Mouse (Mus musculus) neural tube, embryonic 14.5 days (tissue): Measurements from ENCODE around the gene Rab11a. TPM values are rescaled to one million over a fixed set of nuclear protein-coding genes. Genes with fewer than 3 reads are reported as not detected.
A peak's percentile ranks its signal among the peaks of the same experiment; 100 is the strongest.

Source experiments
- ATAC-seq: fragments of 200-750 bp; cut with Nextera tagmentation; 2 replicates; pipeline ENCODE4 v1.8.0; 2017; ENCODE audit warnings: low read depth, mild to moderate bottlenecking, moderate TSS enrichment, moderate library complexity
- H3K27ac ChIP-seq: fragments of 300-500 bp; sonication (generic); 2 replicates; pipeline ENCODE4 v1.5.1; 2014; ENCODE audit warnings: low read depth, mild to moderate bottlenecking, control low read depth, low read length, moderate library complexity, mixed read lengths
- H3K27me3 ChIP-seq: fragments of 300-500 bp; sonication (generic); 2 replicates; pipeline ENCODE4 v1.6.1; 2014; ENCODE audit warnings: low read length; ENCODE audit not compliant: control insufficient read depth, insufficient read depth
- H3K36me3 ChIP-seq: fragments of 300-500 bp; sonication (generic); 2 replicates; pipeline ENCODE4 v1.6.1; 2014; ENCODE audit warnings: low read length, mixed read lengths; ENCODE audit not compliant: control insufficient read depth, insufficient read depth
- H3K4me1 ChIP-seq: fragments of 300-500 bp; sonication (generic); 2 replicates; pipeline ENCODE4 v1.6.1; 2014; ENCODE audit warnings: low read length; ENCODE audit not compliant: control insufficient read depth, insufficient read depth
- H3K4me2 ChIP-seq: fragments of 300-500 bp; sonication (generic); 2 replicates; pipeline ENCODE4 v1.6.1; 2014; ENCODE audit warnings: mild to moderate bottlenecking, low read depth, low read length, control low read depth
- H3K4me3 ChIP-seq: fragments of 300-500 bp; sonication (generic); 2 replicates; pipeline ENCODE4 v1.5.1; 2014; ENCODE audit warnings: low read depth, low read length, control low read depth, mixed read lengths
- H3K9ac ChIP-seq: fragments of 300-500 bp; sonication (generic); replicated peaks from 2 replicates; pipeline ENCODE4 v1.6.1; 2014; ENCODE audit warnings: low read depth, mild to moderate bottlenecking, control low read depth, low read length, mixed read lengths
- H3K9me3 ChIP-seq: fragments of 300-500 bp; sonication (generic); 2 replicates; pipeline ENCODE4 v1.6.1; 2016; ENCODE audit warnings: low read length; ENCODE audit not compliant: control insufficient read depth
- WGBS: fragments of 180-500 bp; shearing (Covaris S2); extraction: QIAGEN DNeasy Blood & Tissue Kit; methylation state at CpG from one replicate; pipeline ENCODE4 v1.1.7; 2014; 5-methylcytosine and 5-hydroxymethylcytosine counted together
- polyA plus RNA-seq: library from polyadenylated mRNA; unstranded; fragments of >200 nt; fragmentation: Nextera tagmentation; extraction: Ambion mirVana; gene quantifications from 2 replicates; pipeline ENCODE4 v1.2.1, GENCODE M21; 2014

Gene Rab11a
- 441 and 457 TPM in 2 replicates for polyA plus RNA-seq

DNA sequence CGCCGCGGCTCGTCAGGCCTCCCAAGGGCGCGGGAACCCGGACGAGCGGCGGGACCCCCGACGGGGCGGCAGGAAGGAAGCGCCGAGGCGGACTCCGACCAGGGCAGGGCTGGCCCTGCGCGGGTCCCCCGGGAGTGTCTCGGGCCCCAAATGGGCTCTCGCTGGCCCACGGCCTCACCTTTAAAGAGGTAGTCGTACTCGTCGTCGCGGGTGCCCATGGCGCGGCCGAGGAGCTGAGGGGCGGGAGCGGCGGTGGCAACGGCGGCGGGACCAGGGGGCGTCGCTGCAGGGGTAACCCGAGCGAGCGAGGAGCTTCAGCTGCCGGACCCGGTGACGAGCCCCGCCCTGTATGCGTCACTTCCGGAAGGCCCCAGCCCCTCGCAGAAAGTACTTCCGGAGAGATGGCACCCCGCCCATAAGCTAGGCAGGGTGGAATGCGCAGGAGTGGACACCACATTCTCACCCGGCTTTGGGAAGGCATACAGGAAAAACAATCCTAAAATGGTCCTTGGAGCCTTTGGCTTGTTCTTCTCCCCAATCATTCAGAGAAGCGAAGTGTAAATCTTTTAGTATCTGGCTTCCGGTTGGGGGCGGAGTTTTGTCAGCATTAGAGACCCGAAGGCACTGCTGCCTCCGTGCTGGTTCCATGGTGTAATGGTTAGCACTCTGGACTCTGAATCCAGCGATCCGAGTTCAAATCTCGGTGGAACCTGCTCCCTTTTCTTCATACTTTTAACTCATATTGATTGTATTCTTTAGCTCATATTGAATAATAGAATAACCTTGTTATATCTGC is at the start of gene Rab11a:
Gene Rab11a, minus strand, starts transcription at position 353 of the 796 bp plus-strand sequence.
- Histone ChIP-seq H3K4me3 (peak within 1 kb of the TSS; percentile 96), H3K36me3 (no peaks in the 10 kb centered on the region), H3K9ac (peak within 1 kb of the TSS; percentile 95), H3K27me3 (peaks cover 2% of the 10 kb centered on the region; the same call in 1 of the 2 replicates), H3K9me3 (no peaks in the 10 kb centered on the region), H3K27ac (peak within 1 kb of the TSS; percentile 93), H3K4me1 (peaks cover 6% of the 10 kb centered on the region), H3K4me2 (peak within 1 kb of the TSS; percentile 78)
- WGBS = under 1% methylated on average over 59 of the region's 61 CpGs
- peak; percentile 96 for ATAC-seq

DNA sequence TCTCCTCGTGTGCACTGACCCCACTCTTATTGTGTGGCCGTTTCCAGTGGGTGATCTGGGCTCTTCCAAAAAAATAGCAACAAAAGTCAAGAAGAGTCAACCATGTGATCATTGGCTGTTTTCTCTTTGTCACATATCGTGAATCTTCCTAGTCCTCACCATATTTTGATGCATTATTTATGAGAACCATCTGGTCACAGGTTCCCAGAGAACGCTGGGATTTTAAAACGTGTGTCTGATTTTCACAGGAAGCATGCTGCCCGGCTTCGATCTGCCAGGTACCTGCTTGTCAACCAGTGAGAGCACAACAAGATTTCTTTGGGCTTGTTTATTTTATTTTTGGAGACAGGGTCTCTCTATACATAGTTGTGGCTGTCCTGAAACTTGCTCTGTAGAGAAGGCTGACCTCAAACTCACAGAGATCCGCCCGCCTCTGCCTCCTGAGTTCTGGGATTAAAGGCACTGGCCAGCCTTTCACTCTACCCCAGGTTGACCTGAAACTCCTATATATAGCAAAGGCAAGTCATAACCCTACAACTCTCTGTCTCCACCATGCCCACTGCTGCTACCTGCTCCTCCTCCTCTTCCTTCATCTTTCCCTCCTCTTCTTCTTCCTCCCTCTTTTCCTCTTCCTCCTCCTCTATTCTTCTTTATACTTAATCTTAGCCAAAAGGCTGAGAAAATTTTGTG is 48.8 kb upstream of the Rab11a start:
- H3K27ac ChIP-seq = no peak overlapping the region
- H3K36me3 ChIP-seq = no peaks in the 10 kb centered on the region
- H3K4me2 ChIP-seq = no peak overlapping the region
- no peaks in the 10 kb centered on the region for H3K4me1 ChIP-seq
- H3K9ac ChIP-seq = no peak overlapping the region
- 65% methylated on average over 9 of the region's 9 CpGs for WGBS
- H3K27me3 ChIP-seq = no peaks in the 10 kb centered on the region
- no peaks in the 10 kb centered on the region for H3K9me3 ChIP-seq
- no peak for ATAC-seq
- no peak overlapping the region for H3K4me3 ChIP-seq

DNA sequence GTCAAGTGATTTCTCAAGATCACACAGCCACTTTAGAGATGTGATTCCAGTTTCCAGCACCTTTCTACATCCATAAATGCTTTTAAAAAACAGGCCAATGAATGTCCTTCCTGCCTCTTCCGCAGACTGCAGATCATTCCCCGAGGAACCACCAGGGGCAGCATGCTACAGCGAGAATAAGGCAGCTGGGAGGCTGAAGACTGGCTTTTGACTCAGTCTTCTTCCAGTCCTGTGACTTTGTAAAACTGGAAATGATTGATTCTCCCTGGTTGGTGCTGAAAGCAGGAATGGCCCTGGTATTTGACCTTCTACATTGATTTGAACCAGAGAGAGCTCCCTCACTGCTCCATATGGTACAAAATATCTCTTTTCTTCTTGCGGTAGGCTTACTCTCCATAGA is 47.3 kb upstream of the Rab11a start:
- Histone ChIP-seq H3K4me2 (no peak overlapping the region), H3K9ac (no peak overlapping the region), H3K27ac (no peak overlapping the region), H3K4me1 (no peaks in the 10 kb centered on the region), H3K4me3 (no peak overlapping the region), H3K9me3 (no peaks in the 10 kb centered on the region), H3K36me3 (no peaks in the 10 kb centered on the region), H3K27me3 (no peaks in the 10 kb centered on the region)
- ATAC-seq = no peak
- WGBS = 38% methylated on average over 4 of the region's 4 CpGs

DNA sequence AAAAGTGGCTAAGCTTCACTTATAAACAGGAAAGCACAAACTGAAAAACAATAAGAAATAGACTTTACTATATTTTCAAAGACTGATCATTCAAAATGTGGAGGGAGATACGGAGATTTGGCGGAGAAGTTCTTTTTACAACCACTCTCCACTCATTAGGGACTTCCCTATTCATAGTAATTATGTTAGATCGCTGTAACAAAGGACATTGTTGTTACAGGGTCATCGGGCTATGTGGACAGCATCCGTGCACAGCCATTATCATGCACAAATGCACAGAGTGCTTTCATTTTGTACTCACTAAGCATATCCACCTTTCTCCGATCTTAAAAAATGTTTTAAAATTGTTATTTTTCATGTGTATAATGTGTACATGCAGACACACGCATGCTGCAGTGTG is 46.0 kb upstream of the Rab11a start:
- Histone ChIP-seq H3K36me3 (no peaks in the 10 kb centered on the region), H3K27me3 (no peaks in the 10 kb centered on the region), H3K9me3 (no peaks in the 10 kb centered on the region), H3K9ac (no peak overlapping the region), H3K27ac (no peak overlapping the region), H3K4me1 (no peaks in the 10 kb centered on the region), H3K4me3 (no peak overlapping the region), H3K4me2 (no peak overlapping the region)
- WGBS = 66% methylated on average over 7 of the region's 7 CpGs
- ATAC-seq = no peak

DNA sequence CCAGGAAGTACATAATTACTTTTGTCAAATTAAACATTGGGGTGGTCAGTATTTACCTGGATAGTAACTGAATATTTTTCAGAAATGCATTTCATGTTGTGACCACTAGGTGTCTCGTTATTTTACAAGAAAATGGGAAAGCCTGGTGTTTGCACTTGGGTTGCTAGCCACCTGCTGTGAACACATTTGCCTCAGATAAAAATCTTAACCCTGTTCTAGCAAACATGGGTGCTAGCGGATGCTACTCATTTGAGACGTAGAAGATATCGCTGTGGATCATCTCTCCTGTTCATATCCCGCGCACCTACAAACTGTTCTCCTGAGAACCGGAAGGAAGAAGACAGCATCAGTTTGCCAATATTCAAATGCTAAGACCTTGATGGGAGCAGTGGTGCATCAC is 42.1 kb upstream of the Rab11a start:
- Histone ChIP-seq H3K9ac (no peak overlapping the region), H3K9me3 (no peaks in the 10 kb centered on the region), H3K27me3 (no peaks in the 10 kb centered on the region), H3K27ac (no peak overlapping the region), H3K4me2 (no peak overlapping the region), H3K4me3 (no peak overlapping the region), H3K4me1 (no peaks in the 10 kb centered on the region; the same call in 1 of the 2 replicates), H3K36me3 (no peaks in the 10 kb centered on the region)
- no peak for ATAC-seq
- 42% methylated on average over 7 of the region's 7 CpGs for whole genome bisulfite sequencing

DNA sequence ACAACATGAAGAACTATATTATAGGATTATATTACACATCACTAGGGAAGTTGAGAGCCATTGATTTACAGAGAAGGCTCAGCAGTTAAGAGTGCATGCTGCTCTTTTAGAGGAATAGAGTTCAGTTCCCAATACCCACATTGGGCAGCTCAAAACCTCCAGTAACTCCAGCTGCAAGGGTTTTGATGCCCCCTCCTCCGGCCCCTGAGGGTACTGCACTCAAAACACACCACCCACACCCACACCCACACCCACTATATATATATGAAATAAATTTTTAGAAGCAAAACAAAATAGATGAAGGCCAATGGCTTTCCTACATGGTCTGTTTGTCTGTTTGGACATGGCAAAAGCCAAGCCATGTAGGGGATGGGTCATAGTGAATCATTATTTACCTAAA is 40.6 kb upstream of the Rab11a start:
- no peak overlapping the region for H3K27ac ChIP-seq
- WGBS = 89% methylated on average over 1 of the region's 1 CpGs
- no peak overlapping the region for H3K4me2 ChIP-seq
- no peaks in the 10 kb centered on the region for H3K36me3 ChIP-seq
- no peaks in the 10 kb centered on the region; the same call in 1 of the 2 replicates for H3K4me1 ChIP-seq
- H3K4me3 ChIP-seq = no peak overlapping the region
- H3K9me3 ChIP-seq = no peaks in the 10 kb centered on the region
- no peaks in the 10 kb centered on the region for H3K27me3 ChIP-seq
- no peak overlapping the region for H3K9ac ChIP-seq
- no peak for ATAC-seq

DNA sequence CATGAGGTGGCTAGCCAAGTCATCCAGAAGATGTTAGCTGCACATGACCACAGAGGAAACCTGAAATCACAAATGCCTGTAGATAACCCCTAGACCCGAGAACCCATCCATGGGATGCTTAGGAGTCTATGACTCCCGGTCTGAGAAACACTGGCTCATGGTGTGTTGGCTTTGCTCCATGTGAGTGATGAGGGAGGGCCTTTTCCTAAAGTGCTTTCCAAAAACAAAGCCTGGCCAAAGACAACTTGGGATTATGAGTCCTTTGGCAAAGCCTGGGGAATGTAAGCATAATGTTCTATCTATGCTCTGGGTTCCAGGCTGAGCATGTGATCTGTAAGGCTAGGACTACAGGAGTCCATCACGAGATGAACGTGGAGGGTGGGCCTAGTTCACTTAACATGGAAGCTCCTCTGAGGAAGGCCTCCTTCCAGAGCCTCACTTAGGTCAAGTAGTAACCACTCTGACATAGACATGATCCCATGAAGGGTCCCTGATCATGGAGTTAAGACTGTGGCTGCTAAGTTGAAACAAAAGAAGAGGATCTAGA is 40.0 kb upstream of the Rab11a start:
- no peak overlapping the region for H3K9ac ChIP-seq
- H3K4me2 ChIP-seq = no peak overlapping the region
- H3K27ac ChIP-seq = no peak overlapping the region
- H3K9me3 ChIP-seq = no peaks in the 10 kb centered on the region
- ATAC-seq = no peak
- WGBS = 91% methylated on average over 4 of the region's 4 CpGs
- no peaks in the 10 kb centered on the region for H3K27me3 ChIP-seq
- no peaks in the 10 kb centered on the region; the same call in 1 of the 2 replicates for H3K4me1 ChIP-seq
- no peaks in the 10 kb centered on the region for H3K36me3 ChIP-seq
- no peak overlapping the region for H3K4me3 ChIP-seq

DNA sequence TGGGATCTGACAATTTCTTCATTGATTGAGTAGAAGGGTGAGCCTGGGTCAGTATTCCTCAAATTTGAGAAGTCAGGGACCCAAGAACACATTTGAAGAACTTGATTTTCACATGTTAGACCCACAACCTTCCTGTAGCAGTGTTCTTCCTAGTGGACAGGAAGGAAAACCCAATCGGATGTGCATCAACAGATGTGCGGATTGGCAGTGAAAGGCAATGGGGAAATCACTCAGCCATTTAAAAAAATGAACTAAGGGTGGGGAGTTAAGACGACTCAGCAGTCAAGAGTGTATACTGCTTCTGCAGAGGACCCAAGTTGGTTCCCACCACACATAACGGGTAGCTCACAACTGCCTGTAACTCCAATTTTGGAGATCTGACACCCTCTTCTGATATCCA is 37.9 kb upstream of the Rab11a start:
- Histone ChIP-seq H3K27me3 (no peaks in the 10 kb centered on the region), H3K4me1 (no peaks in the 10 kb centered on the region; the same call in 1 of the 2 replicates), H3K4me3 (no peak overlapping the region), H3K9ac (no peak overlapping the region), H3K9me3 (no peaks in the 10 kb centered on the region), H3K4me2 (no peak overlapping the region), H3K36me3 (no peaks in the 10 kb centered on the region), H3K27ac (no peak overlapping the region)
- ATAC-seq = no peak
- 79% methylated on average over 4 of the region's 4 CpGs for WGBS

DNA sequence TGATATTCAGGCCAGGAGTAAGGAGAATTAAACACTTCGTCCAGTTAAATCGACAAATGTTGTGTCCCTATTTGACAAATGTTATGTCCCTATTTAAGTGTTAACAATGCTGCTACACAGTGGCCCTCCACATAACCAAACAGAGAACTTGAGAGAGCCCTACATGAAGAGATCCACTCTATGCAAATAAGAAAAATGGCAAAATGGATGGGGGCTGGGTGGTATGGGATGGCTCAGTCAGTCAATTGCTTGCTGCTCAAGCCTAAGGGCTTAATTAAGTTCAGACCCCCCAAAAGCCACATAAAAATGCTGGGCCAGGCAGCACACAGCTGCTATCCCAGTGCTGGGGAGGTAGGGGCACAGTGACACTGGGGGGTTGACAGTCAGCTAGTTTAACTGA is 37.3 kb upstream of the Rab11a start:
- Histone ChIP-seq H3K27ac (peak overlapping the region; percentile 49; the same call in 1 of the 2 replicates), H3K4me1 (no peaks in the 10 kb centered on the region; the same call in 1 of the 2 replicates), H3K36me3 (no peaks in the 10 kb centered on the region), H3K27me3 (no peaks in the 10 kb centered on the region), H3K4me2 (no peak overlapping the region), H3K4me3 (no peak overlapping the region), H3K9ac (no peak overlapping the region), H3K9me3 (no peaks in the 10 kb centered on the region)
- 43% methylated on average over 2 of the region's 2 CpGs for WGBS
- ATAC-seq = peak; percentile 28; the same call in 1 of the 2 replicates
